Mouse (Mus musculus): ENCODE results near the gene Crybg2. TPM values are rescaled to one million over a fixed set of nuclear protein-coding genes. Genes with fewer than 3 reads are reported as not detected.

The Crybg2 gene
- 15.6 and 21.6 TPM in 2 replicates for polyA plus RNA-seq (2015; fragmentation: Nextera tagmentation; extraction: Ambion mirVana)

- H3K4me1 ChIP-seq (replicated peaks; ENCODE audit: control insufficient read depth, insufficient read depth), result 0 out of 2 replicates have a peak, but pooled peaks cover 3% of the 10 kb centered on the region
- H3K4me3 ChIP-seq (ENCODE audit: low read depth, low read length), result no peak within 1 kb of the TSS
- H3K36me3 ChIP-seq (ENCODE audit: control insufficient read depth, insufficient read depth, low read length), result no peaks in the 10 kb centered on the region
- H3K9me3 ChIP-seq (ENCODE audit: control insufficient read depth, low read length), result no peaks in the 10 kb centered on the region
- no peak within 1 kb of the TSS for H3K9ac ChIP-seq (ENCODE audit: low read length)
- H3K27me3 ChIP-seq (ENCODE audit: control insufficient read depth, insufficient read depth, low read length), result no peaks in the 10 kb centered on the region; the same call in 1 of the 2 replicates
- TF ChIP-seq CTCF (IDR thresholded peaks at IDR 0.05; ENCODE audit: low read depth) (no peak), EP300 (optimal IDR thresholded peaks at IDR 0.05) (no peak)
- DNase-seq (ENCODE audit: low spot score) (peak; percentile 52), ATAC-seq (ENCODE audit: low FRiP score, low TSS enrichment) (no peak)
- 53% methylated on average over 28 of the region's 28 CpGs for WGBS
- no peak within 1 kb of the TSS for H3K4me2 ChIP-seq (replicated peaks; ENCODE audit: low read depth)
- peak within 1 kb of the TSS; percentile 56 for H3K27ac ChIP-seq (replicated peaks)
Measured at GRCm38 (mm10) chr4:134060135-134060865, at the start of gene Crybg2. Gene Crybg2 (plus strand): TSS chr4:134060815.

- no peak overlapping the region for H3K9ac ChIP-seq (ENCODE audit: low read length)
- no peak overlapping the region for H3K4me2 ChIP-seq (replicated peaks; ENCODE audit: low read depth)
- no peaks in the 10 kb centered on the region for H3K9me3 ChIP-seq (ENCODE audit: control insufficient read depth, low read length)
- 12% methylated on average over 16 of the region's 16 CpGs for WGBS
- H3K4me1 ChIP-seq (replicated peaks; ENCODE audit: control insufficient read depth, insufficient read depth), result no peaks in the 10 kb centered on the region
- H3K27ac ChIP-seq (replicated peaks), result no peak overlapping the region
- no peak for DNase-seq (ENCODE audit: low spot score)
- no peak for ATAC-seq (ENCODE audit: low FRiP score, low TSS enrichment)
- TF ChIP-seq EP300 (optimal IDR thresholded peaks at IDR 0.05) (no peak), CTCF (IDR thresholded peaks at IDR 0.05; ENCODE audit: low read depth) (no peak)
- no peaks in the 10 kb centered on the region for H3K27me3 ChIP-seq (ENCODE audit: control insufficient read depth, insufficient read depth, low read length)
- no peak overlapping the region for H3K4me3 ChIP-seq (ENCODE audit: low read depth, low read length)
- no peaks in the 10 kb centered on the region for H3K36me3 ChIP-seq (ENCODE audit: control insufficient read depth, insufficient read depth, low read length)
Measured at GRCm38 (mm10) chr4:134011450-134012414, 48.9 kb upstream of the Crybg2 start.

GRCm38 (mm10) chr4:134012858-134013528 is 47.6 kb upstream of the Crybg2 start:
- no peak for ATAC-seq (ENCODE audit: low FRiP score, low TSS enrichment)

GRCm38 (mm10) chr4:134016208-134016607 is 44.4 kb upstream of the Crybg2 start:
- Histone ChIP-seq H3K27me3 (ENCODE audit: control insufficient read depth, insufficient read depth, low read length) (peaks cover 15% of the 10 kb centered on the region; the same call in 1 of the 2 replicates), H3K4me3 (ENCODE audit: low read depth, low read length) (no peak overlapping the region), H3K4me2 (replicated peaks; ENCODE audit: low read depth) (no peak overlapping the region), H3K36me3 (ENCODE audit: control insufficient read depth, insufficient read depth, low read length) (no peaks in the 10 kb centered on the region), H3K9ac (ENCODE audit: low read length) (no peak overlapping the region), H3K9me3 (ENCODE audit: control insufficient read depth, low read length) (no peaks in the 10 kb centered on the region), H3K27ac (replicated peaks) (no peak overlapping the region), H3K4me1 (replicated peaks; ENCODE audit: control insufficient read depth, insufficient read depth) (no peaks in the 10 kb centered on the region)
- DNase-seq (ENCODE audit: low spot score) (no peak), ATAC-seq (ENCODE audit: low FRiP score, low TSS enrichment) (no peak)
- TF ChIP-seq EP300 (optimal IDR thresholded peaks at IDR 0.05) (no peak), CTCF (IDR thresholded peaks at IDR 0.05; ENCODE audit: low read depth) (no peak)
- 17% methylated on average over 7 of the region's 7 CpGs for WGBS

More at GRCm38 (mm10) chr4:134012858-134013528, 47.6 kb upstream of the Crybg2 start:
- Histone ChIP-seq H3K9me3 (ENCODE audit: control insufficient read depth, low read length) (no peaks in the 10 kb centered on the region), H3K36me3 (ENCODE audit: control insufficient read depth, insufficient read depth, low read length) (no peaks in the 10 kb centered on the region), H3K4me2 (replicated peaks; ENCODE audit: low read depth) (no peak overlapping the region), H3K27ac (replicated peaks) (no peak overlapping the region), H3K4me3 (ENCODE audit: low read depth, low read length) (no peak overlapping the region), H3K4me1 (replicated peaks; ENCODE audit: control insufficient read depth, insufficient read depth) (no peaks in the 10 kb centered on the region), H3K9ac (ENCODE audit: low read length) (no peak overlapping the region), H3K27me3 (ENCODE audit: control insufficient read depth, insufficient read depth, low read length) (0 out of 2 replicates have a peak, but pooled peaks cover 6% of the 10 kb centered on the region)
- TF ChIP-seq EP300 (optimal IDR thresholded peaks at IDR 0.05) (no peak), CTCF (IDR thresholded peaks at IDR 0.05; ENCODE audit: low read depth) (peak; percentile 63)
- peak; percentile 45 for DNase-seq (ENCODE audit: low spot score)
- WGBS, result 48% methylated on average over 12 of the region's 12 CpGs

GRCm38 (mm10) chr4:134016767-134017166 is 43.8 kb upstream of the Crybg2 start:
- TF ChIP-seq EP300 (optimal IDR thresholded peaks at IDR 0.05), result no peak
- TF ChIP-seq CTCF (IDR thresholded peaks at IDR 0.05; ENCODE audit: low read depth), result no peak
- H3K4me2 ChIP-seq (replicated peaks; ENCODE audit: low read depth), result no peak overlapping the region
- no peak overlapping the region for H3K27ac ChIP-seq (replicated peaks)
- WGBS, result 3% methylated on average over 8 of the region's 8 CpGs
- H3K36me3 ChIP-seq (ENCODE audit: control insufficient read depth, insufficient read depth, low read length), result no peaks in the 10 kb centered on the region
- H3K4me1 ChIP-seq (replicated peaks; ENCODE audit: control insufficient read depth, insufficient read depth), result no peaks in the 10 kb centered on the region
- H3K9ac ChIP-seq (ENCODE audit: low read length), result no peak overlapping the region
- H3K4me3 ChIP-seq (ENCODE audit: low read depth, low read length), result no peak overlapping the region
- no peaks in the 10 kb centered on the region for H3K9me3 ChIP-seq (ENCODE audit: control insufficient read depth, low read length)
- no peak for ATAC-seq (ENCODE audit: low FRiP score, low TSS enrichment)
- H3K27me3 ChIP-seq (ENCODE audit: control insufficient read depth, insufficient read depth, low read length), result peaks cover 15% of the 10 kb centered on the region; the same call in 1 of the 2 replicates
- no peak for DNase-seq (ENCODE audit: low spot score)

Data from stomach, postnatal 0 days (tissue).